Mouse (Mus musculus): ENCODE data around the gene Cd8b1.

The Cd8b1 gene

GRCm38 (mm10) chr6:71352201-71352600 lies 29.6 kb downstream of the Cd8b1 start:
- no peak for DNase-seq

GRCm38 (mm10) chr6:71352866-71353427 lies 30.4 kb downstream of the Cd8b1 start:
- no peak for DNase-seq

GRCm38 (mm10) chr6:71353722-71354121 lies 31.1 kb downstream of the Cd8b1 start:
- DNase-seq, result no peak

DNA sequence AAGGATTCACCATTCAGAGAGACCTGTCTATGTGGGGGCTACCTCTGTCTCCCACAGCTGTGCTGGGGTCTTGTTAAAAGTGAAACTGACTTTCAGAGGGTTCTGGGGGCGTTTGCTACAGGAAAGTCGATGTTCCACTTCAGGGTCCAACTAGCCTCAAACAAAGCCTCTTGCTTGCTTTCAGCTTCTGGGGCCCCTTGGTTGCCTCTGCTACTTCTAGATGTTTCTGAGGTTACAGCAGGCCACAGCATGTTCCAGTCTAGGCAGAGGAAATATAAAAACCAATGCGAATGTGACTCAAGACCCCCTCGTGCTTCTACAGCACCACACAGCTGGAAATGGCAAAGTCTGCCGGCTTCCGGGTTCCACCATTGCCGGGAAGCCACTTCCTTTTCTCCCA lies 34.9 kb downstream of the Cd8b1 start:
- DNase-seq, result no peak

DNA sequence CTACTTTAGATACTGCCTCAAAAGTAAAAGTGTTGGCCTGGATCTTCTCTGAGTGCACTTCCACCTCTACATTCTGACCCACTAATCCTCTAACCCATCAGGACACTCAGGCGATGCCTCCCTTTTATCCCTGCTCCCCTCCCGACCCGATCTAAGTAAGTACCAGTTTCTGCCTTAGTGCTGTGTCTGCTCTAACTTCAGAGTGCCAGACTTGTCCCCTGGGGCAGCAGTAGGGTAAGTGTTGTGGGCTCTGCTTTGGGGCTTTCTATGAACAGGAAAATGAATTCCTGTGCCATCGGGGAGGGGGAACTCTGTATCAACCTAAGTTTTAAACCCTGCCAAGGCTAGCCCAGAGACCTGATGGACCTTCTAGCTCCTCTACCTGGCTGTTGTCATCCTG lies 37.6 kb downstream of the Cd8b1 start:
- DNase-seq, result no peak

GRCm38 (mm10) chr6:71360751-71361150 lies 38.2 kb downstream of the Cd8b1 start:
- DNase-seq, result no peak

DNA sequence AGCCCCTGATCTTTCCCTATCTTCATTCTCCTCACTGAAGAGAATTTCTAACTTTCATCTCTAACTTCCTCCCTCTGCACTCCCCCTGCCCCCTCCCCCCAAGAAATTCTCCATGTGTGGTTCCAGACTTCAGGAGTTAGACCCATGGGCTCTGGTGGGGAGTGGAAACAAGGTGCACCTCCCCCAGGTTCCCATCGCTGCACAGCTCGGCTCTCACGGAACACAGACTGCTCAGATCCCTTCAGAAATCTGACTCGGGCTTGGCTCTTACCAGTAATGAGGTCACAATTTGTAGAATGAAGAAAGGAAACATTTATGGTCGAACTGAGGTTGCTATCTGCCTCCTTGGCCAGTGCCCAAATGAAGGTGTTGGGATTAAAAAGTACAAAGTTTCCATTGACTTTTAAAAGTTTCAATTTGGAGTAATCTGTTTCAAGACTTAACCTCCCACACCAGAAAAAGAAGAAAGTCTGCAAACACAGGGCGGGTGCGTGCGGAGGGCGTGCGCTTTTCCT lies 38.6 kb downstream of the Cd8b1 start:
- DNase-seq, result no peak

GRCm38 (mm10) chr6:71363995-71364394 lies 41.4 kb downstream of the Cd8b1 start:
- no peak for DNase-seq

- DNase-seq, result no peak
Observed at GRCm38 (mm10) chr6:71369416-71369815, 46.8 kb downstream of the Cd8b1 start.

DNA sequence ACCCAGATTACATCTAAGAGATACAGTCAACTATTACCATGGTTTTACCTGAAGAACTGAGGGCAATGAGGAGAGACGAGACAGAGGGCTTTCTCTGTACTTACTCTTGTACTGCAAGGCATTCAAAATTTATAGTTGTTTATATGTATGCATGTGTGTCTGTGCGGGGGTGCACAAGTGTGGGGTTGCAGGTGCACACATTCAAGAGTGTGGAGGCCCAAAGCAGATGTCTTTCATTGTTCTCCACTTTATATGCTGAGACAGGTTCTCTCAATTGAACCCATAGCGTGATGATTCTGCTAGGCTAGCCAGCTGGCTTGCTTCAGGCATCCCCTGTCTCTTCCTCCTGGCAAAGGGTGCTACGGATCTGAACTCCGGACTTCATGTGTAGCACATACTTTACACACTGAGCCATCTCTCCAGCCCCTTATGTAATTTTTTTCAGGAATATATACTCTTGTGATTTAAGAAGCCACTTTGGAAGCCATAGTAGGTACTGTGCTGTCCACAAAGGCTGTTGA lies 48.6 kb downstream of the Cd8b1 start:
- no peak for DNase-seq

GRCm38 (mm10) chr6:71372041-71372720 lies 49.6 kb downstream of the Cd8b1 start:
- no peak for DNase-seq

GRCm38 (mm10) chr6:71373249-71373775 lies 50.7 kb downstream of the Cd8b1 start, which contains the start of gene Cd8a:
Gene Cd8a, plus strand, starts transcription at chr6:71373427.
- no peak for DNase-seq

DNA sequence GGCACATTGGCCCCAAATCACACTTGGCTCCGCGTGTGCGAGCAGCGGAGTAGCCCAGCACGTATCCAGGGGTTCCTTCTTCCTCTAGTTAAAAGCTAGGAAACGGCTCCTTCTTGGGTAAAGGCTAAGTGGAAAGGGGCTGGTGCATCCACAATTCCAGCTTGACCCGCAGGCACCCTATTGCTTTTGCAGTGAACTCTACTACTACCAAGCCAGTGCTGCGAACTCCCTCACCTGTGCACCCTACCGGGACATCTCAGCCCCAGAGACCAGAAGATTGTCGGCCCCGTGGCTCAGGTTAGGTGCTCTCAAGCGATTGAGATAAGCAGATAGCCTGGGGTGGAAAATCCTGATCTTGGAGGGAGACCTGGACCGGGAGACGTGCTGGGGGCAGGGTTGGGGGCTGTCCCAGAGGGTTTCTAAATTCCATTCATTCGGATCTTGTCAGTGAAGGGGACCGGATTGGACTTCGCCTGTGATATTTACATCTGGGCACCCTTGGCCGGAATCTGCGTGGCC lies 51.8 kb downstream of the Cd8b1 start:
- no peak for DNase-seq

DNA sequence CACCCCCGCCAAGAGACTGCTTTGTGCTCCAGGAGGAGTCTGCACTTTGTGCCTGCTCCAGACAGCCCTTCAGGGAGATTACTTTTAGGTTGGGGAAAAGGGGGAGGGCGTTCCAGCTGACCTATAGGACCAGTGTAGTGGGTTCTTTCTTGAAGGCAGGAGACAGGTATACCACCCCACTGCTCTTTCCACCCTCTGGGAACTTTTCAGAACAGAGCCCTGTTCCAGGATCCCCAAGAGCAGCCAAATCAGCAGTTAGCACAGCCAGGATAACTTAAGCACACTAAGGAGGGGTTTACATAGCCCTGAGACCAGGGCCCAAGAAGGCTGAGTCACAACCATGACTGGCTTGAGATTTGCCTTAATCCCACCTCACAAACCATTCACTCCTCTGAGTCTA lies 52.3 kb downstream of the Cd8b1 start:
- no peak for DNase-seq

DNA sequence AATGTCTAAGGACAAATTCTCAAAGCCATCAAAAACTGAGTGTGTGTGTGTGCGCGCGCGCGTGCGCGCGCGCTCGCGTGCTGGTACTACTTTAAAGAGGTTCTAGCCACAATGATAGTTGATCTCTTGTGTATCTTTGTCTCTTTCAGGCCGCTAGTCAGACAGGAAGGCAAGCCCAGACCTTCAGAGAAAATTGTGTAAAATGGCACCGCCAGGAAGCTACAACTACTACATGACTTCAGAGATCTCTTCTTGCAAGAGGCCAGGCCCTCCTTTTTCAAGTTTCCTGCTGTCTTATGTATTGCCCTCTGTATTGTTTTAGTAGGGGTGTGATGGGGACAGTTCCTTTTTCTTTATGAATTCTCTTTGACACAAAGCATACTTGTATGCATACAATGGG lies 54.1 kb downstream of the Cd8b1 start:
- no peak for DNase-seq

- DNase-seq, result no peak
Observed at GRCm38 (mm10) chr6:71381654-71382053, 59.1 kb downstream of the Cd8b1 start.

Data from kidney, postnatal 25 days (tissue).